Mouse (Mus musculus): ENCODE results near the gene Man2a2.

Man2a2 gene

DNA sequence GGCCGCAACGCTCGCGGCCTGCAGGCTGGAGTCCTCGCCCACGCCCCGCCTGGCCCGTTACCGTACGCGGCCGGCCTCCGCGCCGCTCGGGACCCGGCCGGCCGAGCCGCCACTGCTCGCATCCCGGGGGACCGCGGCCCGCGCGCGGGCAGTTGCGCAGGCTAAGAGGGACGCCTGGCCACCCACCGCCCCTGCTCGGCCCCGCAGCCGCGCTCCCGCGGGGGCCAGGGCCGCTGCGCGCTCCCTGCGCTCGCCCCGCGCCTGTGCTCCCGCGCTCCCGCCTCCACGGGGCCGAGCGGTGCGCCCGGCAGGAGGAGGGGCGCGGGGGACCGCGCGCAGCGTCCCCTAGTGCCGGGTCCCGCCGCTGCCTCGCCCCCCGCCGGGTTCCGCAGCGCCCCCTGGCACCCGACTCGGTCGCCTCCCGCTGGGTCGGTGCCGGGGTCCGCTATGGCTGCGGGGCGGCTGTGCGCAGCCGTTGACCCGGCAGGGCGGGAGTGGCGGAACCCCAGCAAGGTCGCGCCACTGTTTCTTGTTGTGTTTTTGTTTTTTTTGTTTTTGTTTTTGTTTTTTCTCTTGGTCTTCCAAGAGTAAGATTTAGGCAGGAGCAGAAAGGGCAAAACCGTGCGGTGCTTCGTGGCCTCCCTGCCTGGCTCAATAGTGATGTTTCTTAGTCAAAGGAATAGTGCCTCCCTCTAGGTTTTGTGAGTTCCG is at the start of gene Man2a2:
Gene Man2a2 (minus strand): TSS at position 335 of the 711 bp plus-strand sequence.
- CTCF ChIA-PET = interaction anchor here (0.6 to 0.8 kb wide), 2 partner anchors 138 to 207 kb away, joined by 3 to 4 read pairs; no protein-coding TSS in a partner anchor

DNA sequence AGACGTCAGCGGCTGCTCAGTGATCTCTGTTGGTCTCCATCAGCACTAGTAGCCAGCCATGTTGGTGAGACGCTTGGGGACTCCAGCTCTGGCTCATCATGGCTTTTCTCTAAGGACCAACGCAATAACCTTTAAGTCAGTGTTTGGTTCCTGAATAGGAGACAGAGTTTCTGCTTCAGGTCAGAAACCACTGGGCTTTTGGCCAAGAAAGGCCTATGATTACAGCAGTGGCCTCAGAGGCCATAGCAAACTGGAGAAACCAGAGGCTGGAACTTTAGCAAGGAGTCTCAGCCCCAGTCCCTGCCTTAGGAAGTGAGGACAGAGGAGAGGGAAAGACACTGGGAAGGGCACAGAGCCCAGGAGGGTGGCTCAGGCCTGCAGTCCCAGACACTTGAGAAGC is 49.4 kb upstream of the Man2a2 start:
- CTCF ChIA-PET = no interaction called here

DNA sequence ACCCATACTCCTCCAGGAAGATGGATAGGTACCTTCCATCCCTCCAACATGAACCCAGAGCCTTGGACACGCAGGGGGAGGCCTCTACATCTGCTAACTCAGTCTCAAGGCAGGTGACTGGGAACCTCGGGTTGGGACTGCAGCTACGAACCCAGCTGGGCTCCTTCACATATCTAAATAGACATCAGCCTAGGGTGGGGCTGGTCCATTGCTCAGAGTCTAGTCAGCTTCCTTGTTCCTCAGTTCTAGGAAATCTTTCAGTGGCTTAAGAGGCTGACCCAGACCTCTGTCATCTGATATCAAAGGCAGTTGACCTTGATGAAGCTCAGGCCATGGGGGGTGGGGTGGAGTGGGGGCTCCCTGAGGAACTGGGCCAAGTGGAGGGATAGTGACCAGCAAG is 48.1 kb upstream of the Man2a2 start:
- CTCF ChIA-PET = no interaction called here

DNA sequence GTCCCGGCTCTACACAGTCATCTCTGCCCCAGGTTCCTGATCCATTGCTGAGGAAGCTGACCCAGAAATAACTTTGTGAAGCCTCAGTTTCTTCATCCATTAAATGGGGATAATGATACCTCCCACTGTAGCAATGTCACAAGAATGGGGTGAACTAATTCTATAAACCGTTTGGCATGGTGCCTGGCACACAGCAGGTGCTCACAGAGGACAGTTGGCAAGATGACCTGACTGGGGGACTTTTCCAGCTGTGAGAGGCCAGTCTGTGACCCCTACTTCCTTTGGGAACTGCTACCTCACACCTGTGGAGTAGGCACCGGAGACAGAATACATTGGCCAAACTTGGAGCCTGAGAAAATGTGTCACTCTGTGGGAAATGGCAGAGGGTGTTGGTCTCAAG is 46.9 kb upstream of the Man2a2 start:
- CTCF ChIA-PET = no interaction called here

DNA sequence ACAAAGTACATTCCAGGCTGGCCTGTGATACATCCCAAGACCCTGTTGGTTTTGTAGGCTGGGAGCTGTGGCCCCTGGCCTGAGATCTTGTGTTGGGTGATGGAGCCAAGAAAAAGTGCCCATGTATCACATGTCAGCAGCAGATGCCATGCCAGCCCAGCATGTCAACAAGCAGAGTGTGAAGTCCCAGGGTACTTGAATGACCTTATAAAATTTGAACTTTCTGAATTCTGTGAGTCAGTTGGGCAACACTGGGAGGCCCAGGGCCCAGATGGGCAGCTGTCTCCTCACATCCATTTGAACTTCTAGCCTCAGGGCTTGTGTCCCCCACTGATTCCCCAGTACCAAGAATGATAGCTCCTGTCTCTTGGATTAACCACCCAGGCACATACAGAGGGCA is 46.4 kb upstream of the Man2a2 start:
- CTCF ChIA-PET = no interaction called here

DNA sequence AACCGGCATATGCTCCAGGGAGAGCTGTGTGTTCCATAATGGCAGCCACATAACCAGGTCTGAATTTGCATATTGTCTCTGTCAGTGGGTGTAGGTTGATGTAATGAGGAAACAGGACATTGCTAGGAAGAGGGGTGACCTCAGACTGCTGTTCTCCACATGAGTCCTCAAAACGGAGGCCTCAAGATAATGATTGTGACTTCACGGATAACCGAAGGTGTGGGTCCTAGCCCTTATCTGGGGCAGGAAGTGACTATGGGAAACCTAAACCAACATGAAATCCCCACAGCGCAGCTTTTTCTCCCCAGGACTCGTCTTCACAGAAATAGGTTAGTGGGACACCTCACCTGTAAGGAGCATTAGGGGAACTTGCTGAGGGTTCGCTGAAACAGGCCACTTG is 45.8 kb upstream of the Man2a2 start:
- CTCF ChIA-PET = no interaction called here

DNA sequence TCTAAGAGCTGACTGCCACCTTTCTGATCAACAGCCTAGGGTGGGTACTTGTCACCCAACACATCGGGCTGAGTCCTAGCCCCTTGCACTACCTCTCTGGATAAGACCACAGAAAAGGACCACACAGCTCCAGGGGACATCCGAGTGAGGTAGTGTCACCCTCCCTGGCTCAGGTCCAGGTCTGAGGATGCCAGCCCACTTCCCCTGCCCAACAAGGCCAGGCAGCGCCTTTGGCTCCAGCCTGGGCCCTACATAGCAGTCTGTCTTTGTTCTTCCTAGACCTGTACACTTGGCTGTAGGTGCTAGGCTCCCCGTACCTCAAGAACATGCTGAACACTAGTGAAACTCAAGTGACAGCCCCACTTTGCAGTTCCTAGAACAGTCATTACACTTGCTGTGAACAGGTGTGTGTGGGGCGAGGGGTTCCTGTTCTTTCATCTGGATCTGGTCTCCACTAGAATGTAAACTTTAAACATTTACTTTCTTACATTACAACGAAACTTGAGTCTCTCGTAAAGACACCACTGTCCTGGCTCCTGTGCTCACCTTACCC is 43.2 kb upstream of the Man2a2 start:
- CTCF ChIA-PET = no interaction called here

DNA sequence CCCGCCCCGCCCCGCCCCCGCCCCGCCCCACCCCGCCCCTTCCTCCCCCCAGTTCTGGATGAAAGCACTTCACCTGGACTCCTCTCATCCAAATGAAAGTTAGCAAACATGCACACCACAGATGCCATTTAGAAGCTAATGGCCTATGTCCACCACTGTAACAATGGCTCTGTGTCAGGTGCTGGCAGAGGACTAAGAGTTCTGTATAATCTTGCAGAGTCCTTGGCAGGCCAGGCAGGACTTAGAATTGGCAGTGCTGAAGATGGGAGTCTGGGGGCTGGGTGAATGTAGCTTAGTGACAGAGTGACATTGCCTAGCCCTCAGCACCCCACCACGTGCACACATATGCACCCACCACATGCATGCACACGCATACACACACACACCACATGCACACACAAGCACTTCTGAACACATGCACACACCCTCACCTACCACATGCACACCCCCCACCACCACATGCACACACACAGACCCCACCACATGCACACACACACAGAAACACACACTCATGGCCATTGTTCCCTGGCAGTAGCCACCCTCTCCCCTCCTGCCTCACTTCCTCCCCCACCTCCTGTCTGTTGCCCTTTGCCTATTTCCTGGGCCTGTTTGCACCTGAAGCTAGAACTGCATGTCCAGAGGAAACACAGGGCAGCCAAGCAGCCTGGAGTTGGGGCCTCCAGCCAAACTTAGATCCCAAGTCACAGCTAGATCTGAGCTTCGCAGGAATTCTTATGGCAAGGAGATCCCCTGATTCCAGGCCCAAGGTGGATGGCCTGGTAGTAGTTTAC is 42.5 kb upstream of the Man2a2 start:
- CTCF ChIA-PET = interaction anchor here (0.6 kb wide), 1 partner anchor 42 kb away, joined by 12 read pairs; no protein-coding TSS in a partner anchor

DNA sequence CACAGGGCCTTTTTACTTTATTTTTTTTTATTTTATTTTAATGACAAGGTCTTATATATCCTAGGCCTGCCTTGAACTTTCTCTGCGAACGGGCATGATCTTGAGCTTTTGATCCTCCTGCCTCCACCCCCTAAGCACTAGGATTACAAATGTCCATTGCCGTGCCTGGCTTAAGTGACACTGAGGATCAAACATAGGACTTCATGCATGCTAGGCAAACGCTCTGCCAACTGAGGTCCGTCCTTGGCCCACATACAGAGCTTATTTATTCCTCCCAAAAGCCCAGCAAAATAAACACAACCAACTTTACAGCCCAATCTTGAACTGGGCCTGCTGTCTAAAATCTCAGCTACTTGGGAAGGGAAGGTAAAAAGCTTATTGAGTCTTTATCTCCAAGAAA is 41.6 kb upstream of the Man2a2 start:
- CTCF ChIA-PET = no interaction called here

DNA sequence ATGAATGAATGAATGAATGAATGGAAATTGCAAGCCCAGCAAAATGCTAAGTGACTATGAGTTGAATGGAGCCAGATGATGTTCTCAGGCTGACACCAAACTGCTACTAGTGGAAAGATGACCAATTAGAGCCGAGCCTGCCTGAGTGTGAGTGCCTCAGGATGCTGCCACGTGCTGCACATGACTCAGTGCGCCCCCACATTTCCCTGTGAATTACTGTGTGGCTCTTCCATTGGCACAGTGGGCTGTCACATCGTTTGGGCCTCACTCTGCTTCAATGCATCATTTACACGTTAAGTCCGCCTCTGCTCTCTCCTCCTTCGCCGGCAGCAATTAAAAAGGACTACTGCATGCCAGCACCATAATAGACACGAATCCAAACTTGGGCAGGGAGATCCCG is 41.1 kb upstream of the Man2a2 start:
- CTCF ChIA-PET = no interaction called here

DNA sequence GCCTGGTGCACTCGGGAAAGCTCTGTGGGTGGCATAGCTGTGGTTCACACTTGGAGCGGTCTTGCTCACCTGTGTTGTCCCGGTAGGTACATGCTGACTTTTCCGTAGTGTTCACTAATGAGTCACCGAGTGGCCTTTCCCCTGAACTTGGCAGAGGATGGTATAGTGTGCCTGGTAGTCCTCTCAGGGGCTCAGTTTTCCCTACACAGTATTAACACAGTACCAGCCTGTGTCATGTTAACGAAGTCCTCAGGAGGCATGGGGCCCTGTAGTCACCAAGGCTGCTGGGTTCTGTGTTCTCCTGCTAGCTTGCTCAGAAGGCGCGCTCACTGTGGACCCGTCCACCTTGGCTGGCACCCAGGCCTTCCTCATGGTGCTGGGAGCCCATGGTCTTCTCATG is 39.2 kb upstream of the Man2a2 start:
- CTCF ChIA-PET = no interaction called here

DNA sequence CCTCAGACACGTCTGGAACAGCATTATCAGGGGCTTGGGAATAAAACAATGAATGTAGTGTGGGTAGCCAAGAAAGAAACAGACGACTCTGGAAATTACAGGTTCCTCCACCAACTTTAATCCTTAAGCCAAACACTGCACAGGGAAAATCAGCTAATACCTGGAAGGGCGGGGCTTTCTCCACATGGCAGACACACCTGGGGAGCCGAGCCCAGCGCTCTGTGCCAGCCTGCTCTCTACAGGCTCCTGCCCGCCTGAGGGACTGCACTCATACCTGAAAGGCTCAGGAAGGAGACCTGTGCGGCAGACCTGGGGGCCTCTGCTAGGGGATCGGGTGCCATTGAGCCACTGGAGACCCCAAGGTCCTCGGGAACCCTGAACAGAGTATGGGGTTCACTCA is 36.5 kb upstream of the Man2a2 start:
- CTCF ChIA-PET = no interaction called here

DNA sequence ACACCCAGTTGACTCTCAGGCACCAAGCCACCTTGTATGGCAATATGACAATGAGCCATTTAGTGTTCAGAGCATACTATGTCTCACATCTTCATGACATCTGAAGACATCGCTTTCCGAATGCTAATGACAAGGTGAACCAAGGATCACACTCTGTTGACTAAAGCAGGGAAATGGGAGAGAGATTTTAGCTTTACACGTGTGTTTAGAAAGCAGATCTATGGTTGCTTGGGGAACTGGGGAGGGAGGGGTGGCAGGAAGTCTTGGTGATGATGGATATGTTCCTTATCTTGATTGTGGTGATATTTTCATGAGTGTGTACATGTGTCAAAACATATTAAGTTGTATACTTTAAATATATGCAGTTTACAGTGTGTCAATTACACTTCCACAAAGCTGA is 35.0 kb upstream of the Man2a2 start:
- CTCF ChIA-PET = interaction anchor here (0.7 kb wide), 1 partner anchor 250 kb away, joined by 3 read pairs; no protein-coding TSS in a partner anchor

DNA sequence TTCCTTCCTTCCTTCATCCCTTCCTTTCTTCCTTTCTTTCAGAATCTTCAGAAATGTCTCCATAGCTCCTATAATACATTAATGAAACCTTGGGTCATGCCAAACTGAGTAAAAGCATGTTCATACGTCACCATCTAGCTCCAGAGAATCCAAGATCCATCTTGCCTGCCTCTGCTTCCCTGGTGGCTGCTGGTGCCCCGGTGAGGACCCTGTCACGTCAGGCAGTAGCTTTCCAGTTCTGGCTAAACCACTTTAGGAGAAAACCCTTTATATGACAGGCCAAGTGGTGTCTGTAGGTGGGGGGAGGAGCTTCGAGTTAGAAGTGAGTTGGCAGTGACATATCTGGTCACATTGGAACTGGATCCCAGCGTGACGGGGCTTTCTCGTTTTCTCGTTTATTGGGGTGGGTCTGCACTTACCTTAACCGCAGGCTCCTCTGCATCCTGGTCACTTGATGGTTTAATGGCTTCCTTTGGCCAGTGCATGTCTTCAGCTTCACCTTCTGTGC is 34.1 kb upstream of the Man2a2 start, which contains the start of gene Furin:
Gene Furin (minus strand): TSS at position 249 of the 508 bp plus-strand sequence.
- CTCF ChIA-PET = no interaction called here

DNA sequence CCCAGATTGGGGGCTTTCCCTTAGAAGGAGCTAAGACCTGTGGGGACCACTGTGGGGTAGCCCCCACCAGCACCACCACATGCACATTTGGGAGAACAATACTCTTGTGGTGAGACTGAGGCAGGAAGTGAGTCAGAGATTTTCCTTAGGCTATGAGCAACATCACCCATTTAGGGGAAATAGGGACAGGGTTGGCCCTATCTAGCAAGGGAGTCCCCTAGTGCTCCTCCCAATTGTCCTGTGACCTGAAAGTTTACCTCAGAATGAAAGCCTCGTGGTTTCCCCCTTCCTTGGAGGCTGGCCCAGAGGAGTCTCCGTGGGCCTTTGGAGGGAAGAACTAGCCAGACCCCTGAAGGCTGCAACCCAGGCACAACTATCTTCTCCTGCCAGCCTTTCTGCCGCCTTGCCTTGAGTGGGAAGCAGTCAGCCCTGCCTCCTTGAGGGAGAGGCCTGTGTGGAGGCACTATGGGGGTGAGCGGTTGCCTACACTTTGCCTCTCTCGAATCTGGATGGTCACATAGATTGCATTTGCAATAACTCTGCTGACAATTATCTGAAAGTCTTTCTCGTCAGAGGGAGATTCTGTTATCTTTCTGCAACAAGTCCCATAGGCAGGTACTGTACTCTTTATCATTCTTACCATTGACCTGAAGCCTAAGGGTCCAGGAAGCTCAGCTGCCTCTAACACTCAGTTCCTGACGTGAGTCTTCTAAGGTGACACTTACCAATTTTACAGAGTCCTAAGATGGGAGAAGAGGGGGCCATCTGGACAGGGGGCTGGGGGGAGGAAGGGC is 33.1 kb upstream of the Man2a2 start:
- CTCF ChIA-PET = no interaction called here

DNA sequence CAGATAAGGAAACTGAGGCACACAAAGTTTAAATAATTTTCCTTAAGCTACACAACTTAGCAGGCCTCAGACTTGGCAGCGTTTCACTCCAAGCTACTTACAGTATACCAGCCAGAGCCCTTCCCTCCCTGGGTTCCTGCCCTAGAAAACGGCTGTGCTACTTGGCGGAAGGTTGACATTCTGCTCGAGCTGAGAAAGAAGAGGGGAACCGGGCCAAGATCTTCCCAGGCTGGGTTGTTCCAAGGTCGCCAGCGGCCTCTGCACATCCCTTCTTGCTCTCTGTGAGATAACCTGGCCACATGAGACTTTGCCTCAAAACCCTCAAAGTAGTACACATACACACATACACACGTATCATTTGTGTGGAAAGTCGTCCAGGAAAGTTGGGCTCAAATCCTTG is 32.4 kb upstream of the Man2a2 start:
- CTCF ChIA-PET = no interaction called here

DNA sequence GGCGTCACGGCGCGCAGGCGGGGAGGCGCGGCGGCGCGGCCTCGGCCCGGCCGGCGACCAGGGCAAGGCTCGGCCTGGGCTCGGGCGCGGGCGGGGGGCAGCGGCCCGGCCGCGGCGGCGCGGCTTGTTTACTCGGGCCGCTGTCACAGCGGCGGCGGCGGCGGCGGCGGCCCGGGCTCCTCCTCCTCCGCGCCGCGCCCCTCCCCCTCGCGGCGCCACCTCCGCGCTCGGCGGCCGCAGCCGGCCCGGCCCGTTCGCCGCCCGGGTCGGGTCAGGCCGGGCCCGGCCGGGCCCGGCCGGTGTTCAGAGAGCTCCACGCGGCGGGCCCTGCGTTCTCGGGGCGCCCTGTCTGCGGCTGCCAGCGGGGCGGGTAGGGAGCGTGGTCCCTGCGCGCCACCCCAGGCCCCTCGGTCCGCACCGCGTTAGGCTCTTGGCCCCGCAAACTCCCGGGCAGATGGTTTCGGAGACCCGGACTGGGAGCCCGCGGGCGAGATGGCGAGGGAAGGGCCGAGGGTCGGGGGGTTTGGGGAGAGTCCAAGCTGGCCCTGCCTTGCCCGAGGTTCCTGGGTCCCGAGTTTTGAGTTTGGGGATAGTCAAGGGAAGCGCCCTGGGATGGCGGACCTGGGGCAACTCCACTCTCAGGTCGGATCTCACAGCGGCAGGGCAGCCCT is 31.6 kb upstream of the Man2a2 start:
- CTCF ChIA-PET = no interaction called here

DNA sequence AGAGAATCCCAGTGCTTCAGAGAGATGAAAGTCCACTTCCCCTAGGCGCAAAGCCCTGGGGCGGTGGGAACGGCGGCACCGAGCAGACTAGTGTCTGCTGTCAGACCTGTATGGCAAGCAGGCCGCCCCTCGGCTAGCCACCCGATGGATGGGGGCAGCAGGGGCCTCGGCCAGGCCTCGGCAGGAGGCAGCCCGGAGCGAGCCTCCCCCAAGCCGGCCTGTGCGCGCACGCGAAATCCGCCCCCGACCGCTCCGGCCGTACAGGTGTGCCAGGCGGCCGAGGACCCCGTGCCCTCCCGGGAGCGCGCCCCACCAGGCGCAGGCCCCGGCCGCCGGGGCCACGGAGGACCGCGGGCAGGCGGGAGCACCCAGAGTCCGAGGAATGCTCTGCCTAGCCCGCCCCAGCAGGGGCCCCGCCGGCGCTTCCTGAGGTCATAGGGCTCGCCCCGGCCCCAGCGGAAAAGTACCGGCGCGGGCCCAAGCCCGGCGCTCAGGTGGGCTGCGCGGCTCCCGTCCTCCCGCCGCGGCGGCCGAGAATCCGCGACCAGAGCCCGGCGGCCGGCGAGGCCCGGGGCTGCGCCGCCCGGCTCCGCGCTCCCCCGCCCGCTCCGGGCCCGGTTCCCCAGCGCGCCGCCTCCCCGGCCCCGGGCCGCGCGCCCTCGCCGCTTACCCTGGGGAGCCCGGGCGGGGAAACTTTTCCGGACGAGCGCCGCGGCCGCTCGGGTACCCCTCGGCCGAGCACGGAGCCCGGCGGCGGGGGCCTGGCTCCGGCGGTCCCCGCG is 30.9 kb upstream of the Man2a2 start:
- CTCF ChIA-PET = no interaction called here

DNA sequence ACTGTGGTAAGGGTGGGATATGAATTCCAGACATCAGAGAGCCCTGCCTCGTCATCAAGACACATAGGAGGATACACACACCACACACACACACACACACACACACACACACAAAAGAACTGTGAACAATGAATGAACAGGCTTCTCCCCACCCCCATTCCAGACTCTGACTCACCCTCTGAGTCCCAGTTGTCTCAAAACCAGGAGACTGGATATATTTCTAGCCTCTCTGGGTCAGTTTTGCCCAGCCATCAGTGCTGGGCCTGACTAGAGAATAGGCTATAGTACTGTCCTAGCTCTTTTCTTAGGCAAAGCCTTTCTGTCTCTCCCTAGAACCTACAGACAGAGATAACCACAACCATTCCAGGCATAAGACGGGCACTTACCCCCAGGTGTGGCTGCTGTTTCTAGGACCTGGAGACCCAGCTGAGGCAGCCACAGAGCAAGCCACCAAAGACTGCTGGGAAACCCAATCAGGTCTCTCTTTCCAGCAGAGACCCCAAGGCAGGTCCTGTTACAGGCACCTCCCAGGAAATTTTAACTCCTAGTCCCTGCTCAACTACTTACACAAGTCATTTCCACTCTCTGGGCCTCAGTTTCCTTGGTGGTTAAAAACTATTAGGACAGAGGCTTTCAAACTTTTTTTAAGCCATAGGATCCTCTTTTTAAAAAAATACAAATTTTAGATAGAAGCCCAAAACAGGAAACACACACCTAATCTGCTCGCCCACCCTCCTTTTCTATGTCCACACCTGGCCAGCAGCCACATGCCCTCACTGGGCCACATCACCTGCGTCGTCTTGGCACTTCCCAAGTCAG is 30.1 kb upstream of the Man2a2 start:
- CTCF ChIA-PET = no interaction called here

DNA sequence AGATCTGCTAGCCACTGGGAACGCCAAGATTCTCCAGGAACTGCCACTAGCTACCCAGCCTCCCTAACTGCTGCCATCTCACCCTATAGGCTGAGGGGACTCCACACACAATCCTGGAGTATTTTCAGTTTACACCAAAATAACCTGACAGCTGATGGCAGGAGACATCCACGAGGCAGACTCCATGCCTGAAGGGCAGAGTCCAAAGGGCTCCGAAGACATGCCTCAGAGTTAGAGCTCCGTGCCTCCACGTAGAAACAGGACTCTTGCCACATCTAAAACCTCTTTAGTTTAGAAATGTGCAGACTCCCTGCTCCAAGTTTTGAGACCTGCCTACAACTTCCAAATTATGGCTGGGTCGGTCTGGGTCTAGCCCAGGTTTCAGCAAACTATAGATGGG is 29.4 kb upstream of the Man2a2 start:
- CTCF ChIA-PET = no interaction called here
